Mouse (Mus musculus) urinary bladder, postnatal 25 days (tissue): ENCODE data around the gene Dock2.

Experiments used
- DNase-seq: peaks from one replicate; pipeline ENCODE4 v3.0.0; 2022; ENCODE audit warnings: low spot score

The Dock2 gene

GRCm38 (mm10) chr11:34194158-34194941 lies 589.3 kb downstream of the Dock2 start:
- DNase-seq, result no peak

GRCm38 (mm10) chr11:34193658-34194057 lies 590.0 kb downstream of the Dock2 start:
- no peak for DNase-seq

DNA sequence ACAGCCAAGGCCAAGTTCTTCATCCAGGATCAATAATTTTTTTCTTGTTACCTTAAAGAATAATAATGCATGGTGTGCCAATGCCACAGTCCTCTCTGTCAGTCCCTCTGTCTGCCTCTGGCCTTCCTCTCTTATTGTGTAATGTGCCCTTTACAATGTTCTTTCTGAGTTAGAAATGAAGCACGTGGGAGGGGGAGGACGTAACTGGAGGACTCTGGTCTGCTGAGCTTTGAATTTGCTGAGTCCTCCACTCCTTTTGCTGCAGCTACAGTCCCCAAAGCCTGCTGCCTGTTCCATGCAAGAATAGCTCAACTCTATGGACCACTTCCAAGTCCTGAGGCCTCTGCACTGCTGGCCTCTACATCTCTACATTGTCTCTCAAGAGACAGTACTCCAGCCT lies 599.4 kb downstream of the Dock2 start:
- no peak for DNase-seq

DNA sequence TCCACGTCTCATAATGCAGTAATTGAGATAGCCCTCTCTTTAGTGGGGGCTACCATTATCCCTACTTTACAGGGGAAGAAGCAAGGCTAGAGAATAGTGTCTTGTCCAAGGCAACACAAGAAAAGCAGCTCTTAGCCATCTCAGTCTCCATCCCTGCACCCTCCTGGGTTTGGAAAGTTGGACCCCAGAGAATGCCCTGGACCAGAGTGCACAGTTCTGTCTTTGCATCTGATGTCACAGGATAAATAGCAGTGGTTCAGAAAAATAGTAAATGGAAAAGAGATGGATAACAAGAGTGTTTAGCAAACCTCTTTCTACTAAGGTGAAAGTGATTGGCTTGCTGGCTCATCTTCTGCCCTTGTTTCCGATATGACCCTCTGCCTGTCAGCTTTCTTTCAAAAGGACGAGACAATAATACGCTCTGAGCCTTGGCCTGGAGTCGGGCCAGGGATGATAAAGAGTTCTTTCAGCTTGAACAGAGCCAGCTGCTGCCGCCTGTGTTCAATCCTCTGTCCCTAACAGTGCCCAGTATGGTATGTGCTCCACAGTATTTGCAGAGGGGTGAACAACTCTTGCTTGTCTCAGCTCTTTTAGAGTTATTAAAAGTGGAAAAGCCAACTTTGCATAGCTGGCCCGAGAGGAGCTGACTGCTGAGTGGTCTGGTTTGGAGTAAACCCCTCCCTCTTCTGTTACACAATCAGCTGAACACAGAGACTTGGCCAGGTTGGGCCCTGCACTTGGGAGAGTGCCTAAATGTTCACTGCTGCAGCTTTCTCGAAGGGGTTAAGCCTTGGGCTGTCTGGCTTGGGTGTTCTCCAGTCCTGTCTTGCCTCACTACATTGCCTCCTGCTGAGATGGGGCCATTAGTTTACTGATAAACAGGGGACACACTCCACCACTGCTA lies 602.2 kb downstream of the Dock2 start:
- no peak for DNase-seq

DNA sequence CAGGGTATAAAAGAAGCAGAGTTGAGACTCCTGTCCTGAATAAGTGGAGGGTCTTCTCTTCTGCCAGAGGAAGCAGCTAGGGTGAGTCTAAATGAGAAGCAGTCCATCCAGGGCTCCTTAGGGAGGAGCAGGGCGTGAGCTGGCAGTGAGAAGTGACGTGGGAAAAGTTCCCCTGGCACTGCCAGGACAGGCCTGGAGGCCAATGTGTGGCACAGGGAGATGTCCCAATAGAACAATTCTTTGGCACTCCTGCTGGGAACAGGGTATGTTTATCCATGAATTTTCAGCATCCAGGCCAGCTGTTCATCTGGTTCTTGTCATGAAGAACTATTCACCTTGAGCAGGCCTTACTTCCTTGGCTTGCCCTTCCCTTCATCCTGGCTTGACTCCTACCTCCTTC lies 604.9 kb downstream of the Dock2 start:
- DNase-seq, result no peak
